9 mouse cellular contexts compared by ENCODE assay signal in genomic region chr3:87499072-87499471, GRCm38 (mm10). TPM values are rescaled to one million over a fixed set of nuclear protein-coding genes. Genes with fewer than 3 reads are reported as not detected.
DNase-seq lines count a peak whose midpoint lies in the region; ATAC-seq and TF ChIP-seq lines count a peak whose summit lies in the region.
"Had no signal": no experiment of that assay in that cellular context is flagged by ENCODE, and none has a peak within 500 bp of the region (broad histone marks: within the 10 kb centered on the region; RNA-seq: fewer than 3 reads in every experiment).

No protein-coding gene starts in this region.

- intact Hi-C loops in heart, adult 2 months (cut with DNase I), result loop anchor here (1.0 to 5.0 kb wide), 3 partner anchors 88 to 407 kb away; no protein-coding TSS in a partner anchor

- no peak overlapping the region for H3K4me3 ChIP-seq in heart, adult 2 months
- no peak overlapping the region for H3K4me3 ChIP-seq in heart, embryonic 11.5 days (ENCODE audit: low read depth, low read length)
- no peak overlapping the region for H3K4me3 ChIP-seq in heart, postnatal 0 days (ENCODE audit: low read depth, low read length)
- H3K4me3 ChIP-seq: megakaryocyte, embryonic 14.5 days had no signal

- 9% methylated on average over 3 of the region's 3 CpGs for WGBS in heart, adult 2 months
- 15% methylated on average over 3 of the region's 3 CpGs for WGBS in heart, embryonic 11.5 days (ENCODE audit: insufficient replicate concordance)
- WGBS in heart, postnatal 0 days, result 11% methylated on average over 3 of the region's 3 CpGs

- no peaks in the 10 kb centered on the region for H3K4me1 ChIP-seq in heart, adult 2 months (ENCODE audit: control insufficient read depth, insufficient read depth, low read length)
- no peaks in the 10 kb centered on the region for H3K4me1 ChIP-seq in heart, embryonic 11.5 days (ENCODE audit: control insufficient read depth, insufficient read depth, low read length)
- H3K4me1 ChIP-seq in heart, postnatal 0 days (ENCODE audit: control insufficient read depth, insufficient read depth), result no peaks in the 10 kb centered on the region

- no peaks in the 10 kb centered on the region for H3K36me3 ChIP-seq in heart, adult 2 months (ENCODE audit: control insufficient read depth, insufficient read depth, low read length)
- H3K36me3 ChIP-seq in heart, embryonic 11.5 days (ENCODE audit: control insufficient read depth, insufficient read depth, low read length), result no peaks in the 10 kb centered on the region
- no peaks in the 10 kb centered on the region for H3K36me3 ChIP-seq in heart, postnatal 0 days (replicated peaks; ENCODE audit: control insufficient read depth, insufficient read depth, low read length)

- peak; percentile 68; the same call in 1 of the 2 replicates for TF ChIP-seq EP300 in heart, adult 2 months (IDR thresholded peaks at IDR 0.05; ENCODE audit: insufficient read depth, low read depth, low read length)
- TF ChIP-seq EP300 in heart, postnatal 0 days (IDR thresholded peaks at IDR 0.05; ENCODE audit: low read depth), result no peak

- peak; percentile 65 to 71 for DNase-seq in heart, adult 2 months
- DNase-seq in adrenal gland, postnatal 14 days, result peak; percentile 80
- peak; percentile 68 for DNase-seq in embryo, embryonic 11.5 days (ENCODE audit: low read depth, low spot score)
- peak; percentile 73 for DNase-seq in heart, postnatal 0 days (ENCODE audit: low spot score)
- peak; percentile 83 to 84 for DNase-seq in layer of hippocampus, postnatal 10 days (ENCODE audit: low spot score in 2 of 2)
- DNase-seq in right cerebral cortex, postnatal 4 days, result peak; percentile 71

- TF ChIP-seq POLR2A in heart, adult 2 months (IDR thresholded peaks at IDR 0.05; ENCODE audit: insufficient read depth, low read depth, low read length), result no peak

- TF ChIP-seq CTCF in heart, adult 2 months (IDR thresholded peaks at IDR 0.05), result peak; percentile 99; the same call in 1 of the 2 replicates
- peak; percentile 98 for TF ChIP-seq CTCF in heart, postnatal 0 days (IDR thresholded peaks at IDR 0.05; ENCODE audit: low read depth)

- no peak for ATAC-seq in heart, embryonic 11.5 days (replicated peaks; ENCODE audit: insufficient number of reproducible peaks, low FRiP score, low TSS enrichment)
- no peak for ATAC-seq in heart, postnatal 0 days (ENCODE audit: insufficient read depth, low read depth)
- ATAC-seq in megakaryocyte-erythroid progenitor cell, adult 5-6 weeks (replicated peaks; ENCODE audit: low FRiP score, low TSS enrichment, poor library complexity, severe bottlenecking), result peak; percentile 76

- no peaks in the 10 kb centered on the region for H3K9me3 ChIP-seq in heart, embryonic 11.5 days (replicated peaks; ENCODE audit: control insufficient read depth, low read length)
- H3K9me3 ChIP-seq in heart, postnatal 0 days (replicated peaks; ENCODE audit: control insufficient read depth, low read length), result no peaks in the 10 kb centered on the region
- H3K9me3 ChIP-seq: megakaryocyte, embryonic 14.5 days had no signal

- H3K9ac ChIP-seq in heart, adult 2 months (ENCODE audit: low read depth, low read length), result no peak overlapping the region
- H3K9ac ChIP-seq in heart, embryonic 11.5 days (ENCODE audit: low read depth, low read length), result no peak overlapping the region
- no peak overlapping the region for H3K9ac ChIP-seq in heart, postnatal 0 days (replicated peaks; ENCODE audit: low read depth, low read length)

- no peak overlapping the region for H3K4me2 ChIP-seq in heart, embryonic 11.5 days
- no peak overlapping the region for H3K4me2 ChIP-seq in heart, postnatal 0 days (ENCODE audit: low read depth, low read length)

- no peaks in the 10 kb centered on the region for H3K27me3 ChIP-seq in heart, adult 2 months (ENCODE audit: control insufficient read depth, insufficient read depth, low read length)
- peaks cover 4% of the 10 kb centered on the region; the same call in 1 of the 2 replicates for H3K27me3 ChIP-seq in heart, embryonic 11.5 days (ENCODE audit: control insufficient read depth, insufficient read depth, low read length)
- H3K27me3 ChIP-seq in heart, postnatal 0 days (ENCODE audit: control insufficient read depth, insufficient read depth, low read length), result 0 out of 2 replicates have a peak, but pooled peaks cover 10% of the 10 kb centered on the region

- no peaks in the 10 kb centered on the region for H3K79me2 ChIP-seq in heart, adult 2 months (replicated peaks; ENCODE audit: control insufficient read depth, insufficient read depth, low read length)

- H3K27ac ChIP-seq in heart, adult 2 months, result no peak overlapping the region
- no peak overlapping the region for H3K27ac ChIP-seq in heart, embryonic 11.5 days (ENCODE audit: low read depth, low read length)
- no peak overlapping the region for H3K27ac ChIP-seq in heart, postnatal 0 days (ENCODE audit: low read depth)

RNA-seq across cellular contexts. Expression of gene Etv3, which starts 26.1 kb away (rescaled TPM):
- total RNA-seq in heart, adult 2 months (2021), result 10 to 100 TPM; 17.7 to 18.5 TPM
- 9.0 and 12.2 TPM in 2 replicates for polyA plus RNA-seq in heart, adult 2 months (2012; rRNA removed)
- polyA plus RNA-seq in heart, embryonic 11.5 days (2014; fragmentation: Nextera tagmentation; extraction: Ambion mirVana), result 7.7 and 9.0 TPM in 2 replicates
- total RNA-seq in adrenal gland, postnatal 14 days (2021), result 23.4 and 26.2 TPM in 2 replicates
- total RNA-seq in heart, postnatal 0 days (2014; rRNA removed; ENCODE audit: low replicate concordance), result 14.2 and 15.3 TPM in 2 replicates
- 7.8 and 8.1 TPM in 2 replicates for polyA plus RNA-seq in heart, postnatal 0 days (2015; fragmentation: Nextera tagmentation; extraction: Ambion mirVana)
- 10 to 100 TPM; 14.4 to 18.0 TPM for total RNA-seq in layer of hippocampus, postnatal 10 days (2021)
- total RNA-seq in megakaryocyte-erythroid progenitor cell, adult 5-6 weeks (2014; fragmentation: Nextera tagmentation), result 8.6 and 11.5 TPM in 2 replicates
- 6.2 and 8.0 TPM in 2 replicates for total RNA-seq in megakaryocyte-erythroid progenitor cell, adult 5-6 weeks (2017)
